Mouse (Mus musculus) intestine, embryonic 16.5 days (tissue): ENCODE data around the gene Zdhhc18. TPM values are rescaled to one million over a fixed set of nuclear protein-coding genes. Genes with fewer than 3 reads are reported as not detected.
A peak's percentile ranks its signal among the peaks of the same experiment; 100 is the strongest.

ENCODE experiments used
- ATAC-seq: fragments of 200-750 bp; cut with Nextera tagmentation; 2 replicates; pipeline ENCODE4 v1.8.0; 2017; ENCODE audit warnings: moderate TSS enrichment, moderate library complexity
- H3K27ac ChIP-seq: fragments of 300-500 bp; sonication (generic); 2 replicates; pipeline ENCODE4 v1.5.1; 2014; ENCODE audit warnings: mild to moderate bottlenecking, low read length
- H3K27me3 ChIP-seq: fragments of 300-500 bp; sonication (generic); replicated peaks from 2 replicates; pipeline ENCODE4 v1.6.1; 2014; ENCODE audit warnings: low read length, control low read depth, mixed read lengths; ENCODE audit not compliant: control insufficient read depth, insufficient read depth
- H3K36me3 ChIP-seq: fragments of 300-500 bp; sonication (generic); 2 replicates; pipeline ENCODE4 v1.6.1; 2014; ENCODE audit warnings: low read length, control low read depth; ENCODE audit not compliant: control insufficient read depth, insufficient read depth
- H3K4me1 ChIP-seq: fragments of 300-500 bp; sonication (generic); 2 replicates; pipeline ENCODE4 v1.6.1; 2014; ENCODE audit warnings: low read length, control low read depth, mixed read lengths; ENCODE audit not compliant: control insufficient read depth, insufficient read depth
- H3K4me2 ChIP-seq: fragments of 300-500 bp; sonication (generic); 2 replicates; pipeline ENCODE4 v1.6.1; 2014; ENCODE audit warnings: low read depth, low read length, control low read depth
- H3K4me3 ChIP-seq: fragments of 300-500 bp; sonication (generic); 2 replicates; pipeline ENCODE4 v1.5.1; 2014; ENCODE audit warnings: mild to moderate bottlenecking, low read length
- H3K9ac ChIP-seq: fragments of 300-500 bp; sonication (generic); 2 replicates; pipeline ENCODE4 v1.6.1; 2014; ENCODE audit warnings: low read depth, low read length
- H3K9me3 ChIP-seq: fragments of 300-500 bp; sonication (generic); 2 replicates; pipeline ENCODE4 v1.6.1; 2016; ENCODE audit warnings: low read length, control low read depth; ENCODE audit not compliant: control insufficient read depth
- WGBS: fragments of 180-500 bp; shearing (Covaris S2); extraction: QIAGEN DNeasy Blood & Tissue Kit; methylation state at CpG from one replicate; pipeline ENCODE4 v1.1.7; 2014; 5-methylcytosine and 5-hydroxymethylcytosine counted together
- polyA plus RNA-seq: library from polyadenylated mRNA; unstranded; fragments of >200 nt; fragmentation: Nextera tagmentation; extraction: Ambion mirVana; gene quantifications from 2 replicates; pipeline ENCODE4 v1.2.1, GENCODE M21; 2015

Zdhhc18 gene
- polyA plus RNA-seq, 1 experiment from 2014 or later = 1.3 TPM

- H3K9me3 ChIP-seq = no peaks in the 10 kb centered on the region
- ATAC-seq = no peak
- 81% methylated on average over 7 of the region's 7 CpGs for WGBS
- no peak overlapping the region for H3K4me3 ChIP-seq
- no peaks in the 10 kb centered on the region; the same call in 1 of the 2 replicates for H3K36me3 ChIP-seq
- H3K4me2 ChIP-seq = no peak overlapping the region
- peaks cover 5% of the 10 kb centered on the region; the same call in 1 of the 2 replicates for H3K27me3 ChIP-seq
- H3K4me1 ChIP-seq = peaks cover 32% of the 10 kb centered on the region
- no peak overlapping the region for H3K27ac ChIP-seq
- no peak overlapping the region for H3K9ac ChIP-seq
Observed at GRCm38 (mm10) chr4:133604175-133604574, 45.8 kb downstream of the Zdhhc18 start.

GRCm38 (mm10) chr4:133603056-133603455, 46.9 kb downstream of the Zdhhc18 start:
- ATAC-seq = no peak
- 92% methylated on average over 5 of the region's 5 CpGs for WGBS
- no peak overlapping the region for H3K9ac ChIP-seq
- H3K4me3 ChIP-seq = no peak overlapping the region
- no peaks in the 10 kb centered on the region; the same call in 1 of the 2 replicates for H3K36me3 ChIP-seq
- peaks cover 5% of the 10 kb centered on the region; the same call in 1 of the 2 replicates for H3K27me3 ChIP-seq
- H3K4me1 ChIP-seq = peaks cover 36% of the 10 kb centered on the region
- H3K27ac ChIP-seq = no peak overlapping the region
- no peak overlapping the region for H3K4me2 ChIP-seq
- no peaks in the 10 kb centered on the region for H3K9me3 ChIP-seq

- Histone ChIP-seq H3K27ac (peak within 1 kb of the TSS; percentile 51), H3K36me3 (no peaks in the 10 kb centered on the region), H3K9me3 (no peaks in the 10 kb centered on the region), H3K4me2 (peak within 1 kb of the TSS; percentile 48), H3K9ac (peak within 1 kb of the TSS; percentile 64), H3K4me3 (peak within 1 kb of the TSS; percentile 48), H3K4me1 (peaks cover 28% of the 10 kb centered on the region), H3K27me3 (peaks cover 5% of the 10 kb centered on the region; the same call in 1 of the 2 replicates)
- ATAC-seq = peak; percentile 63
- WGBS = 2% methylated on average over 16 of the region's 16 CpGs
Observed at GRCm38 (mm10) chr4:133601721-133602218, 48.2 kb downstream of the Zdhhc18 start, which contains the start of gene Sfn. TSS of gene Sfn (minus strand) at chr4:133602168.

- H3K4me1 ChIP-seq = peaks cover 24% of the 10 kb centered on the region
- no peaks in the 10 kb centered on the region for H3K9me3 ChIP-seq
- peak overlapping the region; percentile 52 for H3K4me3 ChIP-seq
- H3K27ac ChIP-seq = peak overlapping the region; percentile 98
- peaks cover 5% of the 10 kb centered on the region; the same call in 1 of the 2 replicates for H3K27me3 ChIP-seq
- ATAC-seq = no peak
- WGBS = 5% methylated on average over 9 of the region's 9 CpGs
- H3K36me3 ChIP-seq = no peaks in the 10 kb centered on the region
- H3K4me2 ChIP-seq = peak overlapping the region; percentile 89
- H3K9ac ChIP-seq = peak overlapping the region; percentile 69
Observed at GRCm38 (mm10) chr4:133600306-133600705, 49.6 kb downstream of the Zdhhc18 start.

- Histone ChIP-seq H3K36me3 (no peaks in the 10 kb centered on the region), H3K27me3 (peaks cover 5% of the 10 kb centered on the region; the same call in 1 of the 2 replicates)
Observed at GRCm38 (mm10) chr4:133599571-133600073, 50.3 kb downstream of the Zdhhc18 start.

GRCm38 (mm10) chr4:133599116-133599515, 50.8 kb downstream of the Zdhhc18 start:
- WGBS = 18% methylated on average over 7 of the region's 7 CpGs
- Histone ChIP-seq H3K27ac (peak overlapping the region; percentile 98), H3K27me3 (peaks cover 5% of the 10 kb centered on the region; the same call in 1 of the 2 replicates), H3K4me3 (peak overlapping the region; percentile 52), H3K36me3 (no peaks in the 10 kb centered on the region), H3K4me1 (peaks cover 20% of the 10 kb centered on the region), H3K4me2 (peak overlapping the region; percentile 89), H3K9me3 (no peaks in the 10 kb centered on the region), H3K9ac (peak overlapping the region; percentile 69)
- 0 out of 2 replicates have a peak, but pooled peaks have one; percentile 17 for ATAC-seq

More at GRCm38 (mm10) chr4:133599571-133600073, 50.3 kb downstream of the Zdhhc18 start:
- H3K4me3 ChIP-seq = peak overlapping the region; percentile 52
- peak overlapping the region; percentile 89 for H3K4me2 ChIP-seq
- peak overlapping the region; percentile 98 for H3K27ac ChIP-seq
- WGBS = under 1% methylated on average over 48 of the region's 50 CpGs
- peaks cover 20% of the 10 kb centered on the region for H3K4me1 ChIP-seq
- peak overlapping the region; percentile 69 for H3K9ac ChIP-seq
- H3K9me3 ChIP-seq = no peaks in the 10 kb centered on the region
- ATAC-seq = peak; percentile 93

GRCm38 (mm10) chr4:133598616-133599015, 51.3 kb downstream of the Zdhhc18 start:
- H3K9ac ChIP-seq = peak overlapping the region; percentile 69
- ATAC-seq = peak; percentile 72
- H3K9me3 ChIP-seq = no peaks in the 10 kb centered on the region
- WGBS = 29% methylated on average over 4 of the region's 4 CpGs
- peaks cover 20% of the 10 kb centered on the region for H3K4me1 ChIP-seq
- peak overlapping the region; percentile 98 for H3K27ac ChIP-seq
- no peaks in the 10 kb centered on the region for H3K36me3 ChIP-seq
- H3K4me2 ChIP-seq = peak overlapping the region; percentile 89
- peaks cover 5% of the 10 kb centered on the region; the same call in 1 of the 2 replicates for H3K27me3 ChIP-seq
- peak overlapping the region; percentile 52 for H3K4me3 ChIP-seq

GRCm38 (mm10) chr4:133596084-133596483, 53.9 kb downstream of the Zdhhc18 start:
- no peak for ATAC-seq
- WGBS = 84% methylated on average over 6 of the region's 6 CpGs
- no peak overlapping the region for H3K27ac ChIP-seq
- peaks cover 14% of the 10 kb centered on the region for H3K4me1 ChIP-seq
- no peak overlapping the region for H3K4me3 ChIP-seq
- H3K9me3 ChIP-seq = no peaks in the 10 kb centered on the region
- no peaks in the 10 kb centered on the region for H3K36me3 ChIP-seq
- no peak overlapping the region for H3K4me2 ChIP-seq
- H3K9ac ChIP-seq = no peak overlapping the region
- no peaks in the 10 kb centered on the region for H3K27me3 ChIP-seq

- 63% methylated on average over 7 of the region's 7 CpGs for WGBS
- Histone ChIP-seq H3K4me3 (no peak overlapping the region), H3K9me3 (no peaks in the 10 kb centered on the region), H3K9ac (no peak overlapping the region; the same call in 1 of the 2 replicates), H3K27ac (no peak overlapping the region), H3K27me3 (no peaks in the 10 kb centered on the region), H3K36me3 (no peaks in the 10 kb centered on the region), H3K4me2 (no peak overlapping the region), H3K4me1 (peaks cover 14% of the 10 kb centered on the region)
- ATAC-seq = no peak
Observed at GRCm38 (mm10) chr4:133595538-133595937, 54.4 kb downstream of the Zdhhc18 start.
